Comparison of ENCODE assay signal across 8 mouse cellular contexts in the genomic region with DNA sequence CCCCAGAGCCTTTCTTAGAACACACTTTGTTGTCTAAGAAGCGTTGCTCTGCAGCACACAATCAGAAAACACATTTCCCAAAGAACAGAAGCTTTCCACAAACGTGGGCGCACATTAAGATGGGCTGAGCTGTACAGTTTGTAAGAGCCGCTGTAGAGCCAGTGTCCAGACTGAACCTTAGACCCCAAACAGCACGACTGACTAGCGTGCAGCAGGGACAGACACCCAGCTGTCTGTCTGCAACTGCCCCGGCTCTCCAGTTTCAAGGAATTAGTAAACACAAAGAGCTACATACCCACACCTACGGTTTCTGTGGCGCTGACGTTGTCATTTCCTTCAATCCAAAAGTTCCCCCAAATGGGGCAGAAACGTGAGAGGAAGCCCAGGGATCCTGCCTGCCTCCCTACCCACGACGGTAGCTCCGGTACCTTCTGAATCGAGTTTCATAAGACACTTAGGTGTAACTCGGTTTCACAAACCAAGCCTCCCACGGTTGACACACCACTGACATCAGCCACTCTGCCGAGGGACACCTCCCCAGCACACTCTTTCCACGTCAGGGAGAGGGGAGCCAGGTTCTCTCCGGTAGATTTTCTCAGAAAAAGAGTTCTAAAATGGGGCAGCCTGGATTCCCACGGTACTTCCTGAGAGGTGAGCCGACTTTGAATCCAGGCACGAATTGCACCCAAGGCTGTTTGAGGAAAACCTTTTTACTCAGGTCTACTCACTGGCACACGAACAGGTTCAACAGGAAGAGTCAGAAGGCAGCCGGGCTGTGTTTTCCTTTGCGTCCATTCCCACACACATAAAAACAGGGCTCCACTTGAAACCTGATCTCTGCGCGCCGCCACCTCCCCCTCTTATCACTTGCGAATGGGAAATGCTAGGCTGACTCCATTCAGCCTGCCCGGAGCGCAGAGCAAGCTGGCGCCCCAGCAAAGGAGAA. TPM values are rescaled to one million over a fixed set of nuclear protein-coding genes. Genes with fewer than 3 reads are reported as not detected.
A peak's percentile ranks its signal among the peaks of the same experiment; 100 is the strongest.
DNase-seq lines count a peak whose midpoint lies in the region; ATAC-seq and TF ChIP-seq lines count a peak whose summit lies in the region.

No protein-coding gene starts in this region.

- H3K9me3 ChIP-seq in liver, embryonic 13.5 days (replicated peaks), result no peaks in the 10 kb centered on the region

- no peaks in the 10 kb centered on the region for H3K27me3 ChIP-seq in liver, embryonic 13.5 days

- ATAC-seq in liver, embryonic 13.5 days (ENCODE audit: low read depth), result peak; percentile 60

- TF ChIP-seq CTCF in bone marrow, adult 2 months (IDR thresholded peaks at IDR 0.05; ENCODE audit: control insufficient read depth, insufficient read depth, low read length), result no peak

- peak overlapping the region; percentile 61 for H3K9ac ChIP-seq in liver, embryonic 13.5 days

- no peak for TF ChIP-seq POLR2A in bone marrow, adult 2 months (IDR thresholded peaks at IDR 0.05; ENCODE audit: borderline replicate concordance, control insufficient read depth, low read depth, low read length)

- WGBS in bone marrow, adult 2 months, result 1% methylated on average over 33 of the region's 33 CpGs
- WGBS in liver, embryonic 13.5 days (ENCODE audit: insufficient replicate concordance), result 1% methylated on average over 33 of the region's 33 CpGs

- peak; percentile 47 for DNase-seq in MEL-GATA-1-ER (ENCODE audit: extremely low read depth, low read depth)
- DNase-seq in gastrocnemius, adult 8-10 months (ENCODE audit: low spot score in 2 of 2), result peak; percentile 15 to 28
- peak; percentile 52 for DNase-seq in hindlimb bud, embryonic 11.5 days (ENCODE audit: extremely low spot score, low read depth, low spot score)
- no peak for DNase-seq in liver, embryonic 13.5 days
- peak; percentile 72 for DNase-seq in naive thymus-derived CD4-positive, alpha-beta T cell, adult 2 months (ENCODE audit: low read depth)
- peak; percentile 49 for DNase-seq in urinary bladder, adult 2 months (ENCODE audit: low spot score)
- no peak for DNase-seq in spleen, postnatal 36 days (ENCODE audit: low spot score in 2 of 2)

- peak overlapping the region; percentile 36 for H3K4me3 ChIP-seq in bone marrow, adult 2 months (replicated peaks; ENCODE audit: control insufficient read depth, low read depth, low read length)
- peak overlapping the region; percentile 55 for H3K4me3 ChIP-seq in liver, embryonic 13.5 days (replicated peaks)

- no peak overlapping the region for H3K27ac ChIP-seq in bone marrow, adult 2 months (ENCODE audit: control insufficient read depth, insufficient read depth, low read depth, low read length, poor library complexity)
- peak overlapping the region; percentile 60 for H3K27ac ChIP-seq in liver, embryonic 13.5 days

- no peaks in the 10 kb centered on the region for H3K36me3 ChIP-seq in liver, embryonic 13.5 days

- H3K4me1 ChIP-seq in bone marrow, adult 2 months (ENCODE audit: control insufficient read depth, insufficient read depth, low read length), result no peaks in the 10 kb centered on the region
- H3K4me1 ChIP-seq in liver, embryonic 13.5 days (replicated peaks), result peaks cover 29% of the 10 kb centered on the region

- H3K4me2 ChIP-seq in liver, embryonic 13.5 days, result peak overlapping the region; percentile 76

RNA-seq across cellular contexts. Expression of a gene that starts 59.3 kb away (rescaled TPM):
- polyA plus RNA-seq in bone marrow, adult 2 months (2011; ENCODE audit: insufficient read depth, insufficient read length, low replicate concordance, missing spikeins), result 1.5 TPM in 1 of 2 replicates, not detected in the other
- total RNA-seq in gastrocnemius, adult 8-10 months (2022), result 10 to 100 TPM; 77.8 to 95.8 (median 86.4) TPM
- polyA plus RNA-seq in liver, embryonic 13.5 days (2015; fragmentation: Nextera tagmentation; extraction: Ambion mirVana), result 0.14 and 0.22 TPM in 2 replicates
- 0.06 and 0.18 TPM in 2 replicates for polyA plus RNA-seq in urinary bladder, adult 2 months (2012; rRNA removed)

Comparison
In these comparisons a context has a peak if more than half of its experiments do, and no peak if none do; other contexts are left out.
1. DNase-seq: peak in MEL-GATA-1-ER (single experiment), gastrocnemius, adult 8-10 months (2 of 2), hindlimb bud, embryonic 11.5 days (single experiment), naive thymus-derived CD4-positive, alpha-beta T cell, adult 2 months (single experiment) and urinary bladder, adult 2 months (single experiment); none in liver, embryonic 13.5 days (single experiment) and spleen, postnatal 36 days (0 of 2).